Mouse (Mus musculus): Measurements from ENCODE around the gene Usp6nl.

- no peak for TF ChIP-seq TAL1 (IDR thresholded peaks at IDR 0.05; ENCODE audit: low read length)
- TF ChIP-seq GATA1 (IDR thresholded peaks at IDR 0.05; ENCODE audit: low read length) = no peak
Observed at GRCm38 (mm10) chr2:6333570-6333969, 11.1 kb downstream of the Usp6nl start.

Data from erythroblast, embryonic 14.5 days (primary cell).